Mouse (Mus musculus) c-Kit-positive CD71-positive TER-119-negative erythroid progenitor cells, embryonic 14.5 days (primary cell): ENCODE data around the gene She.

Experiments used
- DNase-seq: peaks from one replicate; pipeline ENCODE4 v3.0.0-alpha.2; 2013; ENCODE audit warnings: low read depth

The She gene

DNA sequence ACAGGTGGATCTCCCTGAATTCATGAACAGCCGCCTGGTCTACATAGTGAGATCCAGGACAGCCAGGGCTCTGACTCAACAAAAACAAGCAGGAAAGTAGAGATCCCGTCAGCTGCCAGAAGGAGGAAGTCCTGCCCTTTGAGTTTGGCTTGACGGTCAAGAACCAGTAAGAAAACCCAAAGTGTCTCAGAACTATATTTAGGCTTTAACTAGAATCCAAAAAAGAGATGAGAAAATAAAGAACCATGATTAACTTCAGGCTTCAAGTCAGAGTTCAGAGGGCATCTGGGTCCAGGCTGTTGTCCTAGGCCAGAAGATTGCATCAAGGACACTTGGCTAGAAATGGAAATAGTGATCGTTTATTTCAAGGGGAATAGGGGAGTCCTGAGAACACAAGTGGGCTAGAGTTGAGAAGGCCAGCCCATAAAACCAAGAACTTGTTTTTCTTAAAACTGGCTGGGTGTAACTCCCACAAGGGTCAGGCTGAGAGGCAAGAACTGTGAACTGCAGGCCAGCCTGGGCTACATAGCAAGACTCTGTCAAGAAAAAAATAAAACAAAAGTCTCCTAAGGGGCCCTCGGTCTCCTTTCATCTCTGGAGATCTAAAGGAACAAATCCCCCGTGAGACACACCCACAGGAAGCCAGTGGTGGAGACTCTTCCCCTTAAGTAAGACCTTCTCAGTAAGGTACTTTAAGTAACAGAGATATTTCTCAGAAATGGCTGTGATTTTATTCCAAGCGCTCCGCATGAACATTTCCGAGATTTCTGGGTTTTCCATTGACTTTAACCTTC, 32.7 kb downstream of the She start:
- no peak for DNase-seq

GRCm38 (mm10) chr3:89865020-89865419, 33.9 kb downstream of the She start:
- no peak for DNase-seq

DNA sequence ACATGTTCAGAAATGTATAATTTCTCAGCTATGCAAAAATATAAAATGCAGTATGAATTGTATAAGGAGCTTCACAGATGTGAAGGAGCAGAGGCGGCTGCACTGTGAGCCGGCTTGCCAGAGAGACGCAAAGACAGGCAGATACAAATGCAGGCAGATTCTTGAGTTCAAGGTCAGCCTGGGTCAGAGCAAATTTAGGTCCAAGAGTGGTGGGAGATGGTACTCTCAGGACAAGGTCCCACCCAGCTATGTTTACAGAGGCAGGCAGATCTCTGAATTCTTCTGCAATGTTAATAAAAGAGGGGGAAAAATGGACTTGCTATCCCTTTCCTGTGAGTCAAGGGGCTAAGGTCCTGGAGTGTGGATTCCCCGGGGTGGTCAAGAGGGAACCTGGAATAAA, 34.6 kb downstream of the She start:
- no peak for DNase-seq

DNA sequence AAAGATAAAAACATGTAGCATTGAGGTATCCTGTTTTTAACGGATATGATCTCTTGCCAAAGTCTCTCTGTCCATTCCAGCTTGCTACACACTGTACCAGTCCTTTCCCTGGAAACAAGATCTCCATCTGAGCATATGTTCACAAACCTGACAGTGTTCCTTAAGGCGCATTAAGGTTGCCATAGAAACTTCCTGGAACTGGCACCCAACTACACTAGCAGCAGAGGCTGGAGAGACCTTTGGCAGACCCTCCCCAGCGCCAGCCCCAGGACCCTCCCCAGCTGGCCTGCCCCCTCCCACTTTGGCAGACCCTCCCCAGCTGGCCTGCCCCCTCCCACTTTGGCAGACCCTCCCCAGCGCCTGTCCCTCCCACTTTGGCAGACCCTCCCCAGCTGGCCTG, 36.5 kb downstream of the She start:
- DNase-seq = no peak

DNA sequence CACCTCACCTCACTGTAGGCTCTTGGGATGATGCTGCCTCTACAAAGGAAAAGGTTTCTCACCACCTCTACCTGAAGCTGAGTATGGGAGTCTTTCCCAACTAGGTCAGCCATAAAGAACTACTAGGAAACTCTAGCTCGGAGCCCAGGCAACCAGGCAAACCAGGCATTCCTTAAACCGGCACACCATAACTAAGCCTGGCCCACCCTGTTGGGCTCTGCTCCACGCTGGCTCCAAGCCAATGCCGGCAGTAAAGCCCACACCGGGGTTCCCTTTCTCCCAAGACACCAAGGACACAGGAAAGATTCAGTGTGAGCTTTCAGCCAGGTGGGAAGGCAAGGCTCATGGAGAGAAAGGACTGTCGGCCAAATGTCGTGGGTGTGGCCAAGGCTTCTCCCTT, 37.2 kb downstream of the She start:
- no peak for DNase-seq

GRCm38 (mm10) chr3:89868956-89869355, 37.8 kb downstream of the She start:
- DNase-seq = no peak

DNA sequence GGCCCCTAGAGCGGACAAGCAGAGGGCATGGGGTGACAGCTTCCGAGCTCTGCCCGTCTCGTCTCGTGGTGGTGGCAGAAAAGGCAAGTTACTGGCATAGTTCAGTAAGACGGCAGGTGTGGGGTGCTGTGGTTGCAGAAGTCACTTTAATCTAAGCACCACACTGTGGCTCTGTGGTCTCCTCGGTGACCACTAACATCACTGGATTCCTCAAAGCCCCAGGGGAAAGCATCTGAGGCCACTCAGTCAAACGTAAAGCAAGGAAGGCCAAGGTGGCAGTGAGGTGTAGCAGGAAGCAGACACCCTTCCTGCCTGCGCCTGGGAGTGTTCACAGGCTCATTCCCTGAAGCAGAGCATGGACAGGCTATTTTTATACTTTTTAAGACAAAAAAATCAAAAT, 38.4 kb downstream of the She start:
- DNase-seq = no peak

DNA sequence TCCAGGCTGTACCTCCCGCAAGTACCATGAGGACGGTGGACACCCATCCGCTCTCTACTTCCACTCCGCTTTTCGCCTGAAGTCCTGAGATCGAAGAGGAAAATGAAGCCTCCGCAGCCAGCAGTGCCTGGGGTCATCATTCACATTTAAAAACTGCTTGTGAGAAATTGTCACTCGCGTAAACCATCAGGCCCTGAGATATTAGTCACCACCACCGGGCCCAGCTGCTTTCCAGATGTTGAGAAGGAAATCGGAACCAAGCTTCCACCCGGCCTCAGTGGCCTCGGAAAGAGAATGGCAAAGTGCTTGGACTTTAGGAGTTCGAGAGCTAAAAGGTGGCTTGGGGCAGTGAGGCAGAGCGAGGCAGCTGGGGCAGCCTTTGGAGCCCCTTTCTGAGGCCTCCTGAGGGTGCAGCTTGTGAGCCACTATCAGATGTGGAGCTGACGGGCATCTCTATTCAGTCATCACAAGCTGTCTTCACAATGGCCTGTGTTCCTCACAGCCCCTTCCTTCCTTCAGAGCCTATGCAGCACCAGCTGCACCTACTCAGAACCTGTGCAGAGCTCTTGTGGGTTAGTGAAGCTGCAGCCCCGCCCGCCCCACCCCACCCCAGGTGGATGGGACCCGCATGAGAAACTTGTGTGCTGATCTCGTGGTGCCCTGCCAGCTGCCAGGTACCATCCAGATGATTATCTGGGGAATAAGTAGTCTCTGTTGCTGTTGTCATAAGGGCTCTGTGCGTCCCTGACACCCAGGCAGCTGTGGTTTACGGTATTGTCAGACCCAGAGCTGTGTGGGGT, 39.5 kb downstream of the She start:
- DNase-seq = no peak

DNA sequence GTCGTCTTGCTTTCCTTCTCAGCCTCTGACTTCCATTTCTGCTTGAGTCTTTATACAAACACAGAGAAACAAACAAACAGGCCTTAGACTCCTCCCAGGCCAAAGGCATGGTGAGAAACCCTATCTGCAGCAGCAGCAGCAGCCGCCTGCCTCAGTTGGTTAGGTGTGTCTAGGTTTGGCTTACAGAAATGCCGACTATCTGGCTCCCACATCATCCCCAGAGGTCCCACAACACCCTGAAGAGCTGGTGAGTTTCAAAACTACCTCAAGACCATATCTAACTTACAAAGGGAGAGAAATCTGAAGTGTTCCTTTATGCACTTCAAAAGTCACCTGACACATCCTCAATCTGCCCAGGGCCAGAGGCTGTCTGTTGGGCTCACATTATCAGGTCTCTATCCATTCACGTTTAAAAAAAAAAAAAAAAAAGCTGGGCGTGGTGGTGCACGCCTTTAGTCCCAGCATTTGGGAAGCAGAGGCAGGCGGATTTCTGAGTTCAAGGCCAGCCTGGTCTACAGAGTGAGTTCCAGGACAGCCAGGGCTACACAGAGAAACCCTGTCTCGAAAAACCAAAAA, 40.3 kb downstream of the She start:
- DNase-seq = peak; percentile 72

DNA sequence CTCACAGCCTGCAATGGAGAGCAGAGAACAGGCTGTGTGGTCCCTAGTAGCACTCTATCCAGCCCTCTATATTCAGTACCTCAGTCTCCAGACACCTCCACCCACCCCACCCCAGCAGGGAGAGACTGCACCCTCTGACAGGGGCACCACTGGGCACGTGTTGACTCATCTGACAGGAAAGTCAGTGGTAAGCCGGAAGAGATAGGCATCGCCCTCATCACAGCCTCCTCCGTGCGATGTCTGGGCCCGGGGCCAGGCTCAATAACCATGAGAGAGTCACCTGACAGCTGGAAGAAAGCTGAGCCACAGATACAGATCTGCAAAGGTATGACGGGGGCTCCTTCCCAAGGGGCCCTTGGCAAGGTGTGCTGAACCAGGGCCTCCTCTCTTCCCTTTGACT, 41.0 kb downstream of the She start:
- DNase-seq = no peak

DNA sequence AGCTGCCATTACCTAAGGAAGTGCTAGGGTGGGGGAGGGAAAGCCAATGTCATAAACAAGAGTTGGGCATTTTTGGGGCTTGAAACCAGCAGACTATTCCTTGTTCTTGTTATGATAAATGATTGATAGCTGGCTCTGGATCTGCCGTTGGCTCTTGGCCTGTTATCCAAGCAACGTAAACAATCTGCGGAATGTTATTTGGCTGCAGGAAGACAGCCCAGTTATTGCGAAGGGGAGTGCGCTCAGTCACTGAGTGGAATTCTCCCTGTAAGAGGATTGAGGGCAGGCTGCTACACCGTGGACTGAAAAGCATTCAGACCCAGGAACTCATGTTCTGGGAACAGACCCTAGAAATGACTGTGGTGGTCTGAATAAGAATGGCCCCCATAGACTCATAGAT, 41.5 kb downstream of the She start:
- DNase-seq = no peak

DNA sequence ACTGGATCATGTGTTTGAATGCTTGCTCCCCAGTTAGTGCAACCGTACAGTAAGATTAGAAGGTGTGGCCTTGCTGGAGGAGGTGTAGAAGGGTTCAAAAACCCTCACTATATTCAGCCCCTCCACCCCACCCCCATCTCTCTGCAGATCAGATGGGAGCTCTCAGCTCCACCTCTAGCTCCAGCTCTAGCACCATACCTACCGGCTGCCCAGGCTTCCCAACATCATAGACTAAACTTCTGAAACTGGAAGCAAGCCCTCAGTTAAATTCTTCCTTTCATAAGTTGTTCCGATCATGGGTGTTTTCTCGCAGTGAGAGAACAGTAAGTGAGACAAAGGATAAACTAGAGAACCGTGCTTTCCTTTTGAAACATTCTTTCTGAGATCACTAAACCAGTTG, 42.9 kb downstream of the She start:
- DNase-seq = no peak

- no peak for DNase-seq
These were observed 43.9 kb downstream of the She start for GRCm38 (mm10) chr3:89875021-89875420.

DNA sequence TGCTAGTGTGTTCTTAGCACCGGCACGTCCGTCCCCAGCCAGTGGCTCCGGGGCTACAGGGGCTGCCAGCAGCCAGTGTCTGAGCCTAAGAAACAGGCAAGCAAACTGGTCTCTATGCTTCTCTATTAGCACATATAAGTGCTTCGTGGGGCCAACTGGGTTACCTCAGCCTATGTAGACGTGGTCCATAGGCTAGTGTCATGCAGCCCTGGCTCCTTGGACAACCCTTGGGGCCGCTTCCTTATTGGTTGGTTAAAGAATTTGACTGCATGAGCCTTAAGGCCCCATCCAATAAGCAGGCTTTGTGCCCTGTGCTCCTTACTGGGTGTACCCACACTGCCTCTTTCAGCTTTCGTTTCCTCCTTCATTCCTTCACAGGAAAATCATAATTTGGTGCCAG, 44.6 kb downstream of the She start:
- DNase-seq = no peak

- DNase-seq = no peak
These were observed 45.3 kb downstream of the She start for GRCm38 (mm10) chr3:89876469-89876868.

GRCm38 (mm10) chr3:89877129-89877528, 46.0 kb downstream of the She start:
- DNase-seq = no peak

DNA sequence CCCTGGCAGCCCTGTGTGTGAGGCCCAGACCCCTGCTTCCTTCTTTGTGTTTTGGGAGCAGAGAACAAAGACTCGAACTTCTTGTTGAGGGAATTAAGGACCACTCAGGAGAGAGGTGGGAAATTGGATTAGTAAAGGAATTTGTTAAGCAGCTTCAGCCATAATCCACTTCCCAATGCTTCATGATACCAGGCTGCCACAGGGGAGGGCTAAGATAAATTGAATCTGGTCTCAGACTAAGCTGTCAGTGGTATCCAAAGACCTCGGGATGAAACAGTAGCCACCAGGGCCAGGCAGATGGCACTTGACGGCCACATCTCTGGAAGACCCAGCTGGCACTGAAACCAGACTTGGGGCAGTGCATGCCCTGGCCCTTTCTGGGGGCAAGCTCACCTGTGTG, 47.3 kb downstream of the She start:
- DNase-seq = no peak

DNA sequence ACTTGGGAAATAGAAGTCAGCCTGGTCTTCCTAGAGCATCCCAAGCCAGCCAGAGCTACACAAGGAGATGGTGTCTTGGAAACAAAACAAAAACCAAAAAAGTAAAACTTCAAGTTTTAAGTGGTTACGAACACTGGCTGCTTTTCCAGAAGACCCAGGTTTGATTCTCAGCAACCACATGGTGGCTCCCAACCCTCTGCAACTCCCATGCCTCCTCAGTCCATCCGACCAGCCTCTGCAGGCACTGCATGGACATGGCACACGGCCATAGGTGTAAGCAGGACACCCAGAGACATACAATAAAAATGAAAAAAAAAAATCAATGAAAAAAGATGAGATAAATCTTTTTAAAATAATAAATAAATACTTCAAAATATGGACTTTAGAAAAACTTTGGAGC, 48.2 kb downstream of the She start:
- no peak for DNase-seq

- DNase-seq = peak; percentile 71
These were observed 49.1 kb downstream of the She start for GRCm38 (mm10) chr3:89880036-89880851.

- no peak for DNase-seq
These were observed 51.5 kb downstream of the She start for GRCm38 (mm10) chr3:89882556-89883181.

- DNase-seq = peak; percentile 47
These were observed 52.4 kb downstream of the She start for GRCm38 (mm10) chr3:89883582-89884041.

GRCm38 (mm10) chr3:89885766-89886165, 54.6 kb downstream of the She start:
- DNase-seq = no peak
